Mouse (Mus musculus) WW6 (cell line): ENCODE measurements around the gene Kcne1l.

Experiments used
- DNase-seq: peaks from one replicate; pipeline ENCODE4 v3.0.0-alpha.2; 2013; ENCODE audit warnings: low read depth, low spot score

Gene Kcne1l

DNA sequence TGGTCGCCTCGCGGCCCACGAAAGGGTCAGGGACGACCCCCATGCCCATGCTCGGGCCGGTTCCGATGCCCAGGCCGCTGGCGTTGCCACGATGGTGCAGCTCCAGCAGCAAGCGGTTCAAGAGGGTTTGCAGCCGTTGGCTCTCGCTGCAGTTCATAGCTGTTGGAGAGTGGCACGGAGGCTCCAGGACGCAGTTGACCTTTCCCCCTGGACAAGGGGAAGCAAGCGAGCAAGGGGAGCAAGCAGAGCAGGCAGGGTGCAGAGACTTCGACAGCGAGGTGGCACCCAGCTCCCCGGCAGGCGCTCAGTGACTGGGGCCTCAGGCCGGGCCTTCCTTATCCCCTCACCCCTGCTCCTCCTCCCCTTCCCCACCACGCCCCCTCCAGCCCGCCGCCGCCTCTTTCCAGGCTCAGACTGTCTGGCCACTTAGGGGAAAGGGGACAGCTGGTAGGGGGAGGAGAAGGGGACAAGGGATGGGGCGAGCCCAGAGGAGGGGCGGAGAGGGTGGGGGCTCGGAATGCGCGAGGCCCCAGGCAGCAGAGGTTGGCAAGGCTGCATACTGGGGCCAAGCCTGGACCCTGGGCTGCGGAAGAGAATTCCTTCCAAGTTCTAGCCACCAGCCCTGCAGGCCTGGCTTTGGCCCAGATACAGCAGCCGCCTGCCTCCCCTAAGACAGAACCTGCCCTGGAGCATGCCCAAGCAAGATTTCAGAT is at the start of gene Kcne1l:
TSS of gene Kcne1l (minus strand) at position 426 of the 713 bp plus-strand sequence.
- no peak for DNase-seq

DNA sequence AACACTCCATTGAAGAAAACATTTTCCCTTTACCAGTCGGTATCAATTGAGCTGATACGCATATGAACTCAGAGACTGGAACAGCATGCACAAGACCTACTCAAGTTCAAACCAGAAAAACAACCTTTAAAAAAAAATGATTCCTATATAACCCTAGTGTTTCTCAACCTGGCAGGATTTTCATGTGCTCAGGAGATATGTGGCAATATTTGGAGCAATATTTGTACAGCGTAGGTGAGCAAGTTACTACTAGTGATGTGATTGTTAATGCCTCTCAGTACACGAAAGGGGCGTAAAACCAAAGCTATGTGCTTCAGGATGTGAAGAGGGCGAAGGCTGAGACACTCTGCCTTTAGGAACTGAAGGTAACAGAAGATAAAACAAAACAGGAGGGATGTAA is 30.1 kb upstream of the Kcne1l start:
- DNase-seq = no peak

DNA sequence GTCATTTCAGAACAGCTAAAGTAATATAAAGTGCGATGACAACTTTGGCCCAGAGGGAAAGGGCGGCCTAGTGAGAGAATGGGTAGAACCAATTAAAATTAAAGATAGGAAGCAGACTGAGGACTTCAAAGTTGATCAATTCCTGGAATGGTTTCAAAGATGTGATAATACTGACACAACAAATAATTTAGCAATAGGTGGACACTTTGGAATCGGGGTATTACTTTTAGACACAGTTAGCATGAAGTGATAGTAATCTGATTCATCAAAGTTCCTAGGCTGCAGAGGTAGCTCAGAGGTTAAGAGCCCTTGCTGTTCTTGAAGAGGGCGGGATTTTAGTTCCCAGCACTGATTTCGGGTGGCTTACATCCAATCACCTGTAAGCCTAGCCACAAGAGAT is 29.4 kb upstream of the Kcne1l start:
- no peak for DNase-seq

DNA sequence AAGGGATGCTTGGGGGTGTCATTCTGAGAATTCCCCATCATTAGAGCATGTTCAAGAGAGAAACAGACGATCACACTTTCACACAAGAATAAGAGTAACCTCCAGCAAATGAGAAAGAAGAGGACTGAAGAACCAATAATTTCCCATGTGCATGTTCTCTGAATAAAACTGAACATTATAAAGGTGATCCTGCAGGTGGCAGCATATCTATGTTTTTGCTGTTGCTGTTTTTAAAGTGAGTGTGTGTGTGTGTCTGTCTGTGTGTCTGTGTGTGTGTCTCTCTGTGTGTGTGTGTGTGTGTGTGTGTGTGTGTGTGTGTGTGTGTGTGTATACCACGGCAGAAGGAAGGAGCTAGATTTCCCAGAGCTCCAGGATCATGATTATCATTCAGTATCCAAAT is 19.7 kb upstream of the Kcne1l start:
- no peak for DNase-seq

DNA sequence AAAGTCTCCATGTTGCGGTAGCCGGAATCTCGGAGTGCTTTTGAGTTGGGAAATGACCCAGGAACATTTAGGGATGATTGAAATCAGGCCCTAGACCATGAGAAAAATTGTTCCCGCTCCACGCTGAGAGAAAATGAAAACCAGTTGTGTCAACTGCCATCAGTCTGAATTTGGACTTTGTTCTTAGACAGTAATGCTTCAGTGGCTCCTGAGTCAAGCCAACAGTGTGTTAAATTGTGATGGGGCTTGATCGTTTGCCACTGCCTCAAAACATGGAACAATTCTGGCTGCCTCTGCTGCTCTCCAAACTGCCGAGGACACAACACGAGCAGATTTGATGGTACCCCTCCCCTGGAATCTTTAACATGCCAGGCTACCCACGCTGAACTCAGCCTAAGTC is 10.0 kb upstream of the Kcne1l start:
- no peak for DNase-seq

DNA sequence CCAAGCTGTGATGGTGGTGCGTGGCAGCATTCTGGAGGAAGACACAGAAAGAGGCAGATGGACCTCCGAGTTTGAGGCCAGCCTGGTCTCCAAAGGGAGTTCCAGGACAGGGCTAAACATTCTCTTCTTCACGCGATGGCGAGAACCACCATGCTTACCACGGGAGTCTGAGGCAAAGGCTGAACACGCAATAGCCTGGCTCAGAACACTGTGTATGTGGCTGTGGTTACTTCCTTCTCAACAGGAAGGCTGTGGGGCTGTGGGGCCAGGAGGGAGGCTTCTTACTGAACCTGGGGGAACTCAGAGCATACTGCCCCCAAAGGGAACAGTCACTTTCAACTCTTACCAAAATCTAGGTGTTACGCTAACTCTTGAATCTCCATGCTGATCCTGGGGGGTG is 9.2 kb upstream of the Kcne1l start:
- no peak for DNase-seq

DNA sequence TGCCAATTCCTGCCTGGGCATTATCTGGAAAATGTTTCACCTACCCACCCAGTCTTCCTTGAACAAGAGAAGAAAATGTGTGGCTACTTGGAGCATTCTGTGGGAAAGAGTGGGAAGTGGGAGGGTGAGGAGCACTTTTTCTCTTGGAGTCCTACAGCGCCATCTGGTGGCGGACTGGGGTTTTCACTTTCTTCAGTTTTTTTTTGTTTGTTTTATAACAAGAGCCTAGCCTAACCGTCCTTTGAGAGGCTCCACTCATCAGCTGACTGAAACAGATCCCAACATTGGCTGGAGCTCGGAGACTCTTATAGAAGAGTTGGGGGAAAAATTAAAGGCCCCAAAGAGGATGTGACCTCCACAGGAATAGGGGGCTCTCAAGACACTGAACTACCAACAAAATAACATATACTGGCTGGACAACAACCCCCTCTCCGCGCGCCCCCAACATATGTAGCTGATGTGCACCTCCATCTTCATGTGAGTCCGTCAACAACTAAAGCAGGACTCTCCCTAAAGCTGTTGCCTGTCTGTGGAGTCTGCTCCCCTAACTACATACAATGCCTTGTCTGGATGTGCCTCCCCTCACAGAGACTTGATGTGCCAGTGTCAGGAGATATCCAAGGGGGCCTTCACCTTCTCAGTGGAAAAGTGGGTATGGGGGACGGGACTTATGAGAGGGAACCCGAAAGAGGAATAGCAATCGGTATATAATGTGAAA is 8.4 kb upstream of the Kcne1l start:
- DNase-seq = no peak

DNA sequence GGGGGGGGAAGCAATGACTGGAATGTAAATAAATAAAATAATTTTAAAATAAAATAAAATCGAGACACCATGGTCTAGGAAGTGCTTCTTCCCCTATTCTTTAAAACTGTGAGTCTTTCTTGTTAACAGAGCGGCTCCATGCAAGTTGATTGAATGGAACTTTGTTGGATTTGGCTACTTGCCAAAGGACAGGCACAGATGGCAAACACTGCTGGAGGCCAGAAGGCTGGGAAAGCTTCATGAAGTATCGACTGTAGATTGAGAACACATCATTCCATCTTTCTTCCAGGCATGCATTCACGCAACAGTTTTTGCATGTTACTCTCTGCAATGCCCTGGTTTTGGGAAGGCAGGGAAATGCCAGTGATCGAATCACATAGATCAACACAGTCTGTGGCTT is 4.3 kb upstream of the Kcne1l start:
- DNase-seq = no peak

DNA sequence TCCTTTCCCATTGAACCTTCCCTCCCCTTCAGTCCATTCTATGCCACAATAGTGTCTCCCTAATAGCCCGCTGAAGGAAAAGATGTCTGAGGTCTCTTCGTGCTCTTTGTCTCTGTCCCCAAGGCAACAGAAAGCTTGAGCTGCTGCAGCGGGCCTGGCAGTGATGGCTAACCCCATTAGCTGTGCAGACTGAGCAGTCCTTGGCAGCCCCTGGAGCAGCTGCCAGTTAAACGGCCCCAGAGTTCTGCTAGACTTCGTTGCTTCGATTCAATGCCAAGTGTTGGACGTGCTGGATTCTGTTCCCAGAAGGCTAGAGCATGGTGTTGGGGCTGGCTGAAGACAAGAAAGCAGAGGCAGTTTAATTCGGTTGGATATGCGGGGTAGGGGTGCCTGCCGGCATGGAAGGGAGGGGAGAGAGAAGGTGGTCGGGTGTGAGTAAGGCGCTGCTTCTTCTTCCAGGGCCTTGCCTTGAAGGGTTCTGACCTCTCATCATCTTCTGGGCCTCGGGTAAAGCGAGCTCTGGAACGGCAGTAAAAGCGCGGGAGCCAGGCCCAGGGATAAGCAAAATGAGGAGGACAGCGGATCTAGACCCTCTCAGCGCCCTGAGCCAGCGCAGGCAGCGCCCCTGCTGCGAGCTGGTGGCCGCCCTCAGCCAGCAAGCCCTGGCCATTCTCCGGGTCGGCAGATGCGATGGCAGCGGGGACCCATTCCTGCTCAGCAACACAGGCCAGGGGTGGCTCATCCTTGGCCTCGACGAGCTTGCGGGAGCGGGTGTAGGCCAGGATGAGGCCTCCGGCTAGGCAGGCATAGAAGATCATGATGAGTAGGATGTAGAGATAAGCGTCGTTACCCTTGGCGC is 855 bp downstream of the Kcne1l start:
- DNase-seq = no peak

DNA sequence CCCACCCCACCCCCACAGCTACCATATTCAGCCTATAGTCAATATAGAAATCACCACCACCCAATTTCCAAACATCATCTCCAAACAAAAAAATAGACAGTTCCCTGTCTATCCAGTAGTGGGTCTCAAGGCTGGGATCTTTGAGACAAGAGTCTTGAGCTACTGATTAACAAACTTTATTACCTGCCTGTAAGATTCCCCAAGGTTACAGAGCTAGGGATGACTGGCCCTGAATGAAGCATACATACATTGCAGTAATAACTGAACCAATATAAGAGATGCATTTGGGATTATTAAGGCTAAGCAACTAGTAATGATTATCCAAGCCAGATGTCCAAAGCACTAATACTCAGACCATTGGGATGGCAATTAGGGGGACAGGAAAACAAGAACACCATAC is 1.5 kb downstream of the Kcne1l start:
- no peak for DNase-seq

DNA sequence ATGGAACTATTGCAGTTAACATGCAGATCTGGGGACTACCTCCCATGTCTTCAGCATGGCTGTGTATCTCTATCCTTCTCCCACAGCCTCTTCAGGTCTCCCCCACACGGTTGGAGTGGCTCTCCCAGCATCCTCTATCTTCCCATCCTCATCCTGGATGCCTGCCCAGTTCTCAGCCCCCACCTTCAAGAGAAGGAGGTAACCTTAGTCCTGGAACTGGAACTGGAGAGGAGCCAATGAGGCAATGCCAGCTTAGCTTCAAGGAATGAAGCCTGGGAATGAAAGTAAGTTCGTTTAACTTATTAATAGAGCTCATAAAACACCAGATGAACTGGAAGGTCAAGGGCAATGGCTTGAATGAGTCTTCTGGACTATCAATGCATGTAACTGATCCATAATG is 2.6 kb downstream of the Kcne1l start:
- DNase-seq = no peak

DNA sequence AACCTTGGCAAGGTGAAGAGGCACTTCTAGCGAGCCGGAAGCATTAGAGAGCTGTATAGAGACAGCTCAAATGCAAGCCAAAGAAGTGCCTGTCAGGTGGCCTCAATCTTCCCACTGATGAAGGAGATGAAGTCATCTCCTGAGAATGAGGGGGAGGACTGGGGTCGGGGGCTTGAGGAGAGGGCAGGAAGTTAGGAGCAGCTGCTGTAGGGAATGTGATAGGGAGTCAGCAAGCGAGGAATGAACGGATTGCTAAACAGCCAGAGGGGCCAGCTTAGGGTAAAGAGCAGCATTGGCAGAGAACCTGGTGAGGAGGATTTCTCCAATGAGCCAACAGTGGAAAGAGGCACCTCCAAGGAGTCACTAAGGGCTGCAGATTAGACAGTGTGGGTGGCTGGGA is 20.2 kb downstream of the Kcne1l start:
- no peak for DNase-seq

DNA sequence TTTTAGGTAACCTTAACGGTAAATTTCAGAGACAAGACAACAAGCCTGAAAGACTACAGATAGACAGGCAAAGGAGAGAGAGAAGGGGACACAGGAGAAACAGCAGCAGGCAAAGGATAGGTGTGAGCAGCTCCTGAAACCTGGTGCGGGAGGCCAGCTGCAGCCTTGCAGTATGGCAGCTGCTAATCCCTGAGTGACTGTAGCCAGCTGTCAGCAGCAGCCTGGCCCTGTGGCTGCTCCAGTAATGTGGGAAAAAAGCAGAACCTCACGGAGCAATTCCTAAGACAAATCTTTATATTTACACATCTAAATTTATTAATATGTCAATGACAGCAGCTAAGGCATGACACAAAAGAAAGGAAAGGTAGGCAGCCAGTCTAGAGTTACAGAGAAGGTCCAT is 29.5 kb downstream of the Kcne1l start:
- no peak for DNase-seq

DNA sequence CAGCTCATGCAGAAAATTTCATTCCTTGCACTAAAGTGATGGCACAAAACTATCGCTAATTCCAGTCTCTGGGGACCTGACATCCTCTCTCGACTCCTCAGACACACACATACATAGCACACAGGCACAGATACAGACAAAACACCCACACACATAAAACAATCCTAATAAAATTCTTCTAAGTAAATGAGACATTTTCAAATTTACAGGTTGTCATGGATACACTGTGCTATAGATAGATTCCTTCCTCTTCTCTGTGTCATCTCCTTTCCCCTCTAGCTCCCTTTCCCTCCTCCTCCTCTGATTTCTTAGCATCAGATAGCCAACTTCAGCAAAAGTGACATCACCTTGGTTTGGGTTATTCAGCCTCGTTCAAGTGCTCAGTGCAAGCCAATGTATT is 30.1 kb downstream of the Kcne1l start:
- DNase-seq = no peak
